Mouse (Mus musculus) right cerebral cortex, adult 18-20 months (tissue): ENCODE results near the gene Ankrd33.
"Not testable (repeated sequence)": the region's sequence is repeated elsewhere in the genome, so short reads cannot be mapped to it uniquely, and the experiment has no call there.

Source experiments
- DNase-seq: peaks from one replicate; pipeline ENCODE4 v3.0.0; 2022; ENCODE audit warnings: mixed read lengths

The Ankrd33 gene

GRCm38 (mm10) chr15:101086956-101087355, 28.6 kb upstream of the Ankrd33 start:
- no peak for DNase-seq

- DNase-seq: no peak
These were observed 27.3 kb upstream of the Ankrd33 start for GRCm38 (mm10) chr15:101088291-101088690.

- DNase-seq: no peak
These were observed 24.0 kb upstream of the Ankrd33 start for GRCm38 (mm10) chr15:101091551-101091950.

- no peak for DNase-seq
These were observed 23.3 kb upstream of the Ankrd33 start for GRCm38 (mm10) chr15:101092121-101092828.

GRCm38 (mm10) chr15:101092829-101093648, 22.5 kb upstream of the Ankrd33 start:
- peak; percentile 59 for DNase-seq

GRCm38 (mm10) chr15:101093988-101094387, 21.6 kb upstream of the Ankrd33 start:
- no peak for DNase-seq

- no peak for DNase-seq
These were observed 20.6 kb upstream of the Ankrd33 start for GRCm38 (mm10) chr15:101094979-101095378.

GRCm38 (mm10) chr15:101095392-101095791, 20.2 kb upstream of the Ankrd33 start:
- DNase-seq: no peak

- DNase-seq: no peak
These were observed 17.4 kb upstream of the Ankrd33 start for GRCm38 (mm10) chr15:101097985-101098651.

- no peak for DNase-seq
These were observed 14.6 kb upstream of the Ankrd33 start for GRCm38 (mm10) chr15:101100996-101101395.

GRCm38 (mm10) chr15:101103605-101104304, 11.8 kb upstream of the Ankrd33 start:
- DNase-seq: no peak

- peak; percentile 64 for DNase-seq
These were observed 10.0 kb upstream of the Ankrd33 start for GRCm38 (mm10) chr15:101105496-101105994.

- DNase-seq: peak; percentile 15
These were observed 9.5 kb upstream of the Ankrd33 start for GRCm38 (mm10) chr15:101106011-101106410.

GRCm38 (mm10) chr15:101107906-101108671, 7.5 kb upstream of the Ankrd33 start:
- DNase-seq: no peak

- no peak for DNase-seq
These were observed 2.4 kb upstream of the Ankrd33 start for GRCm38 (mm10) chr15:101113176-101113575.

GRCm38 (mm10) chr15:101113778-101114177, 1.8 kb upstream of the Ankrd33 start:
- DNase-seq: not testable (repeated sequence)

GRCm38 (mm10) chr15:101118399-101119125, 3.0 kb downstream of the Ankrd33 start:
- no peak for DNase-seq

- no peak for DNase-seq
These were observed 6.1 kb downstream of the Ankrd33 start for GRCm38 (mm10) chr15:101121411-101122289.

- DNase-seq: no peak
These were observed 6.7 kb downstream of the Ankrd33 start for GRCm38 (mm10) chr15:101122290-101122589.

GRCm38 (mm10) chr15:101123202-101123601, 7.6 kb downstream of the Ankrd33 start:
- DNase-seq: no peak
